Mouse (Mus musculus): ENCODE measurements around the gene Txn1.
A peak's percentile ranks its signal among the peaks of the same experiment; 100 is the strongest.

The Txn1 gene

GRCm38 (mm10) chr4:57937292-57937691 is 18.9 kb downstream of the Txn1 start:
- DNase-seq = no peak

GRCm38 (mm10) chr4:57934181-57934580 is 22.0 kb downstream of the Txn1 start:
- no peak for DNase-seq

DNA sequence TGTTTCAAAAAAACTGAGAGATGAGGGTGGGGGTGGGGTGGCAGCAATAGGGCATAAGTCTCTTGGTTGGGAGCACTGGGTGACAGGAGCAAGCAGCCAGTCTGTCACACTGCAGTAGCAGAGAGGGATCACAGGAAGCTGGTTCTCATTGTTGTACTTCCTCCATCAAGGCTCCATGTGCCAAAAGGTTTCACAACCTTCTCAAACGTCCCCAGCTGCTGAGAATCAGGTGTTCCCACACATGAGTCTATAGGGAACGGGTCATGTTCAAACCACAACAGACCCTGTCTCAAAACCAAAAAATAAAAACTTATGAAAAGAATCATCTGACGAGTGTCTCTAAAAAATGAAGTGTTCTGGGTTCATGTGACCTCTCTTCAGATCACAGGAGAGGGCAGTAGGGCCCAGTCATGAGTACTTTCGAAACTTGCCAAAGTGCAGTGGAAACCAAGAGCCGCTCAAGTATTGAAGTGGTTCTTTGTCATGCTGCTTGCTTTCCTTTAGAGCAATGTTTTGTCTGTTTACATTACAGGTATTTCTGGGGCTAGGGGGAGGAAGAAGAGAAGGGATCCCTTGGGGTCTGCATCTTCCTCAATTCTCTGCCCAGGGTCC is 25.5 kb downstream of the Txn1 start:
- DNase-seq = no peak

GRCm38 (mm10) chr4:57927464-57928205 is 28.6 kb downstream of the Txn1 start:
- no peak for DNase-seq

DNA sequence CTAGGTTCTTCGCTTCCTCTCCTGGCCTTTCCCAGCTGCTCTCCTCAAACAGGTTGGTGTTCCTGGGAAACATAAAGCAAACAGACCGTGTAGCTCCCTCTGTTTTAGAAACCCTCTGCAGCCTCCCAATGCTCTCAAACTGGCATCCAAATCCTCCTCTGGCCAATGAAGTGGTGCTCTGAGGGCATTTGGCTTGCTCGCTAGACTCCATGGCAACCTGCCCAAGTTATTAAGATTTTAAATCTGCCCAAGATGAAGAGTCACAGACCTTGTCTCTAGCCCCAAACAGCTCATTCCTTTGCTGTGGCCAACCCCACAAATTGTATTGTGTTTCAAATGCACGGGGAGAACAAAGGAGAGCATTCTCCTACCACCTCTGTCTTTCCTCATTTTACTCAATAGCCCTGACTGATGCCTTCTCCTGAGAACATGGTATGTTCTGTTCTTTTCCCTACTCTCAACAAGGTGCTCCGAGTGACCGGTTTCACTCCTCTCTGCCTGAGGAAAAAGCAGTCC is 31.6 kb downstream of the Txn1 start:
- no peak for DNase-seq

DNA sequence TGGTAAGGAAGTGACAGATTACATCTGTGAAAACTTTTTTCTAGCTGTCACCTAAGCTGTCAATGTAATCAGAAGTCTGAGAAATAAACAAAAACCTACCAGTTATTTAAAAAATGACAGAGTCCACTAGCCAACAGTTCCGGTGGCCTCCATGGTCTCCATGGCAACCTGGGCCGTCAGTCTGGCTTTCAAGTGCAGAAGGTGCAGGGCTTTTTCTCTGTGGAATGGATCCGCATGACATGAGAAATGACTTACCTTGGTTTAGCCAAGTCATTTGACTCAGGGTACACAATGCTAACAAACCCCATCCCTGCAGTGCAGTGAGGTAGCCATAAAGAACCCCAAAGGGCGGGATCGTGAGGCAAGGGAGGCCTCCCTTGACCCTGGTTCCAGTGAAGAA is 34.0 kb downstream of the Txn1 start:
- DNase-seq = no peak

GRCm38 (mm10) chr4:57920522-57920921 is 35.7 kb downstream of the Txn1 start:
- no peak for DNase-seq

DNA sequence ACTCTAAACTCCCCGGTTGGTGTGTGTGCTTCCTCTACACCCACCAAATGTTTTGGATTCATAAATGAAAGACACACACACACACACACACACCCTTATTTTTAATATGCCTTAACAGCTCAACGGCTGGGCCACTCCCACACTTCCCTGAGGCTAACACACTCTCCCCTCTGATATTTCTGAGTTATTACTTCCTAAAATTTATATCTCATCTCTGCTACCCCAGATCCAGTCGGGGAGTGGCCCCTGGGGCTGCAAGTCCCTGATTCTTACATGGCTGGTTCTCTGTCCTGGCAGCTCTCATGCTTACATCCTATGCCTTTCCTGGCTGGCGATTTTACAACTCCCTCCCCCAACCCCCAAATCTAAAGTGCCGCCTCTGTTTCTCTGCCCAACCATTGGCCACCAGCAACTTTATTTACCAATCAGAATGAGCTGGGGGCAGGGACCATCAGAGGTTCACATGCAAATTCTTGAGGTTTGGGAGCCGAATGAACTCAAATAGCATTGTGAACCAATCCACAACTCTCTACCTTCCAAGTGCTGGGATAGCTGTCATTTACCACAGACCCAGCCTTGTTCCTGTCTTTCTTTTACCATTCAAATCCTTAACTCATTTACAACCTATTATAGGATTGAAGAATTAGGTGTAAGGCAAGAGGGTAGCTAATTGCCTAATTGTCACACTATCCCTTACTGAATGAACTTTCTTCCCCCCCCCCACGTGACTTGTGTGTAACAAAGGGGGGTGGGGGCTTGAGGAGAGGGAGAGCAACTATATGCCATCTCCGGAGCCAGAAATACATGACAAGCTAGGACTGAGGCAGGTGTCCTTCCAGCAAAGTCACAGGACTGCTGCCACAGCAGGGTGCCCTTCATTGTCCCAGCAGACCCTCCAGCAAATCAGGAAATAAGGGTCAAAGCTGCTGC is 36.5 kb downstream of the Txn1 start:
- no peak for DNase-seq

GRCm38 (mm10) chr4:57916711-57917110 is 39.5 kb downstream of the Txn1 start:
- no peak for DNase-seq

GRCm38 (mm10) chr4:57916201-57916661 is 40.0 kb downstream of the Txn1 start, which contains the start of gene D630039A03Rik:
D630039A03Rik (minus strand) TSS chr4:57916297.
- peak; percentile 26 for DNase-seq

DNA sequence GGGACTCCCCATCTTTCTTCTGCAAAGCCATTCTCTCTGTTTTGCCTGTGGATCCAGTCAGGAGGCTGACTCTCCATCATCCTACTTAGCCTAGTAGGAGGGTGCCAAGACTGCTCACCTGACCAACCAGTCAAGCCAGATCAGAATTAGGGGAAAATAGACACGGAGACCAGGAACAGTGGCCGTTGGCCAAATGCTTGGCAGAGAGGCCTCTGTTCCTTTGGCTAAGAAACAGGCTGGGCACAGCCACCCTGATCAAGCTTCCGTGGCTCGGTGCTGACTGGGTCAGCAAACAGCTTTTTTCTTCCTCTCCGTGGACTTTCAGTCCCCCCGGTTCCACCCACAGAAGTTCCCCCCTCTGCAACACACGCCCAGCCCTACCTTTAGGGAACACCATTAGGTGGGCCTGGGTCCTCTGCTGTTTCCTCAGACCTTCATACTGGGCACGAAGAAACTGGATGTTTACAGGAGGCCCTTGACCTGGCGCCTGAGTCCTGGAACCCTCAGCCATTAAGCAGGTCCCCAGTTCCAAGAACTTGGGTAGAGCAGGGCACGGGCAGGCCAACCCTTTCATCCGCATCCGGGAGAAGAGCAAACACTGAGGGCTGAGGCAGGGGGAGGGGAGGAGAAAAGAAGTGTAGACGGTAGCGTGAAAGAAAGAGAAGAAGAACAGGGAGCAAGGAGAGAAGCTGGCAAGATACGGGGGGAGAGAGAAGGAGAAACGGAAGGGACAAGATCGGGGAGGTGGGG is 40.8 kb downstream of the Txn1 start:
- DNase-seq = peak; percentile 71

DNA sequence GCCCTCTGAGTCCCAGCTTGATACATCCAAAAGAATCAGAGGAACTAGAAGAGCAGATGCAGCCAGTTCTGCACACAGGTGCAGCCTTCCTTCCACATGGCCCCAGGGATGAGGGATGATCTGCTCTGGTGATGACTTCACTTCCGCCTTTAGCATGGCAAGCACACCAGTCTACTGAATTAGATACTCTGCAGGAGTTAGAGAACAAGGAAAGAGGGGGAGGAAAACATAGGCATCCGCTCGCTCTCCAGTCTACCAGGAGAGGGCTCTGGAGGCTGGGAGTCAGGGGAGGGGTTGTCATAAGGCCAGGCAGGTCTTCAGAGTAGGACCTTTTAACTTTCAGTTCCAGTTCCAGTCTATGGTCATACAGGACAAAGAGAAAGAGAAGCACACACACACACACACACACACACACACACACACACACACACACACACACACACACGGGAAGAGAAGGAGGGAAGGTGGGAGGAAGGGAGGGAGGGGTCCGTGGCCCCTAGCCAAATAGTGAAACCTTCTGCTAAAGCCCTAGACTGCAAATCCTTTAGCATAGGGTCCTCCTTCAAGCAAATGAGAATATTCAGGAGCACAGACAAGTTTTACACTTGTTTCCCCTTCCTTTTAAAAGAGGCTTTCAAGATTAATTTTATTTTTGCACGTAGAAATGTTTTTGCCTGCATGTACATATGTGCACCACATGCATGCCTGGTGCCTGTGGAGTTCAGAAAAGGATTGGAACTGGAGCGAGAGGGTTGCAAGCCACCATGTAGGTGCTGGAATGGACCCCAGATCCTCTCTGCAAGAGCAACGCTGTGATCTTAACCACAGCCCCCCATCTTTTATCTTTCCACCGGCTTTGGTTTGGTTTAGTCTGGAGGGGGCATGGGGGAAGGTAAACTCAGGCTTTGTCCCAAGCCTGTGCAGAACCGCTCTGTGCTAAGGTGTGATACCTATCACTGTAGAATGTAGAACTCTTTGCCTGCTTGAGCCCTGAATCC is 41.7 kb downstream of the Txn1 start:
- DNase-seq = peak; percentile 12

DNA sequence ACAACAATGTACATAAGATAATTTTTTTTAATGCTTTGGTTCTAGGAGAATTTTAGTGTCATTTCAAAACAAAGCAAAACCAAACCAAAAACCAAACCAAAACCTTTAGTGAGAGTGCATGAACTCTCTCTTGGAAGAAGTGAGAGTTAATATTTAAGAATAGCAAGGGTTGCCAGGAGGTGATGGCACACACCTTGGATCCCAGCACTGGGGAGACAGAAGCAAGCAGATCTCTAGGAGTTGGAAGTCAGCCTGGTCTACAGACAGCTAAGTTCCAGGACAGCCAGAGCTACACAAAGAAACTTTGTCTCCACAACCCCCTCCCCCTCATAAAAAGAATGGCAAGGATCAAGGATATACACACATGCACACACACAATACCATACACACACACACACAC is 43.2 kb downstream of the Txn1 start:
- no peak for DNase-seq

DNA sequence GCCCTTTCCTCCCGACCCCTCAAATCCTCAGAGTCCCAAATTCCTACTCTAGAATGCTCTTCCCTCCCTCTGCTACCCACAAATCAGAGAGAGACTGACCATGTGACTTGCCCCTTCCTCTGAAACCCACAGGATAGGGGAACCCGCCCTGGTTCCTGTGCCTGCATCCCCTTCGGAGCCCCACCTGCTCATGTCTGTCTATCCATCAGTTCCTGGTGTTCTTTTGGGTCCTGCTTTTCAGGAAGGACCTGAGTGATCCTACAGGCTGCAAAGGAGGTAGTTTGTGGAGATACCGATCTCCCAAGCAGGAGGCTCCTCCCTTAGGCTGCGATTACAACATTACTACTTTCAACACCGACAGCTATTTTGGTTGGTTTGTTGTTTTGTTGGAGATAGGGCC is 47.4 kb downstream of the Txn1 start:
- DNase-seq = no peak

DNA sequence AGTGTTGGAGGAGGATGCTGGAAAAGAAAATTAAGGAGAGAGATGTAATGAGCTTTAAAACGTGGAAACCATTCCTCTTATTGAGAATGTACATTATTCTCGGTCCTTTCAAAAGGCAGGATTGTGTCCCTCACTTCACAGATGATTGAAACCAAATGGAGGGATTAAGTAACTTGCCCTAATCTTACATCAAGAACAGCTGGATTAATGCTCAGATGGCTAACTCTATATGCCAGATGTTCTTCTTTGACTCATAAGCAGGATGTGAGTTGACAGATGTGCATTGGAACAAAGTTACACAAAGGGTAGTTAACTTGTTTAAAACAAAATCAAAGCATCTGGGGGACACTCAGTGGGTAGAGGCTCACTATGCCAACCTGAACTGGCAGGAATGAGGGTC is 49.5 kb downstream of the Txn1 start:
- DNase-seq = no peak

- no peak for DNase-seq
Observed at GRCm38 (mm10) chr4:57904638-57905037, 51.6 kb downstream of the Txn1 start.

DNA sequence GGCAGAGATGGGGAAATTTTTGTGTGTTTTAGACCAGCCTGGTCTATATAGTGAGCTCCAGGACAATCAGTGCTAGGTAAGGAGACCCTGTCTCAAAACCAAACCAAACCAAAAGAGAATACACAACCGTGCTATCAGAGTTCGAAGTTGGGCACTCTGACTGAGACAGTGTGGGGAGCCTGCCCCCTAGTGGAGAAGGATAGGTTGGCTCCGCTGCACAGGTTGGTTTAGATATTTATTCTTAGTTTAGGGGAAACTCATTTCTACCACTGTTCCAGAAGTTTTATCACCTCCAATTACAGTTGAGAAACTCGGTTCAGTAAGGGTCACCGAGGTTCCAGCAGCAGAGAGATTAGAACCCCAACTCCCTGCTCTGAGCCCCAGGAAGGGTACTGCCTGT is 52.0 kb downstream of the Txn1 start:
- no peak for DNase-seq

GRCm38 (mm10) chr4:57902619-57903018 is 53.6 kb downstream of the Txn1 start:
- DNase-seq = no peak

DNA sequence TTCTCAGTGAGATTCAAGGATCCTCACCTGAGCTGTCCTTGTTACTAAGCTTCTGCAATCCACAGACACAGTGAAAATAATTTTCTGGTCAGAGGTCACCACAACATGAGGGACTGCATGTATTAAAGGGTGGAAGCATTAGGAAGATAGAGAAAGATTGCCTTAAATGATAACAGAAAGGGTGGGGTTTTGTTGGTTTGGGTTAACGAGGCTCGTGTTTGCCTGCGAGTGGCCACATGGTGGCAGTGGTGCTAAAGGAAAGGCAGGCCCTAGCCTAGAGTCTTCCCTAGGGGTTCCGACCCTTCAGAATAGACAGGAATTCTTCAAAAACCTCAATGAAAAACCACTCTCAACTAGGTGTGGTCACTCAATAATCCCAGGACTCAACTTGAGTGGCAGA is 55.0 kb downstream of the Txn1 start:
- DNase-seq = peak; percentile 15

DNA sequence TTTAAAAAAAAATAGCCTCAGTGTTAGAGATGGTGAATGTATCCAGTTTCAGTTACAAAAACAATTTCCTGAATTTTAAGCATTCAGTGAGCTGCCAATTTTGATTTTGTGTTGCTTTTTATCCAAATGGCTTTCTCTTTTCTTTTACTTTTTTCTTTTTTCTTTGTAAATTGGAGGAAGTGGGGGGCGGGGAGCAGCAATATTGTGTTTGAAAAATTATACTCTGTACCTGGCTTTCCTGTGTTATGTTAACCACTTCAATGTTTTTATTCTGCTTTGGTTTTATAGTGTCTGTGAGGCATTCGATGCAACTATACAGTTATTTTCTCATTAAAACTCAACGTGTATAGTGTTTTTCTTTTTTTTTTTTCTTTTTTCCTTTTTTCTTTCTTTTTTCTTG is 59.6 kb downstream of the Txn1 start:
- no peak for DNase-seq

- no peak for DNase-seq
Observed at GRCm38 (mm10) chr4:57895902-57896301, 60.3 kb downstream of the Txn1 start.

All from cerebellum, adult 11 months (tissue).